Mouse (Mus musculus) G1E (cell line): Measurements from ENCODE around the gene Mgll.

Experiments used
- CTCF ChIP-seq: IDR thresholded peaks from 2 replicates; pipeline ENCODE4 v1.5.1; 2012; ENCODE audit warnings: low read depth, low read length, inconsistent platforms, mixed read lengths
- GATA2 ChIP-seq: IDR thresholded peaks from 2 replicates; pipeline ENCODE4 v1.6.1; 2012; ENCODE audit warnings: low read depth, low read length, inconsistent platforms, borderline replicate concordance
- TAL1 ChIP-seq: conservative IDR thresholded peaks from 2 replicates; pipeline ENCODE4 v1.6.1; 2012; ENCODE audit warnings: low read depth, low read length, inconsistent platforms, mixed read lengths

DNA sequence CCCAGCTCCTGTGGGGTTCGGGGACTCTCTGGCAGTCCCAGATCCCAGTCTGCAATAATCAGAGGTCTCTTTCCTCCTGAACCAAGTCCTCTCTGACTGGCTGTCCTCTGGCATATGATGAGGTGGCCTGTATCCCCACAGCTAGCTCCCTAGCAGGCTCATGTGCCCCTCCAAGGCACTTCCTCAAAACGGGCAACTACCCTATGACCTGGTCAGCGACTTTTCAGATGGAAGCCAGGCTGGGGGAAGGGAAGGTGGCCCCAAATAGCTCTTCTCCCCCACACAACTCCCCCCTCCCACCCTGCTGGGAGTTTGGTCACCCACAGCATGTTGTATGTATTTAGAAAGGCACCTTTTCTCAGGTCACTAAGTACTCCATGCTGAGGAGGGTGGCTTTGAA, 101.9 kb downstream of the Mgll start:
- TF ChIP-seq CTCF: no peak
- TF ChIP-seq TAL1: no peak
- no peak for TF ChIP-seq GATA2
